ENCODE assay signal across 8 mouse cellular contexts in genomic region chr4:148164002-148164439, GRCm38 (mm10). TPM values are rescaled to one million over a fixed set of nuclear protein-coding genes. Genes with fewer than 3 reads are reported as not detected.
DNase-seq lines count a peak whose midpoint lies in the region; ATAC-seq and TF ChIP-seq lines count a peak whose summit lies in the region.

No protein-coding gene starts in this region.

- no peak for ATAC-seq in forebrain, embryonic 15.5 days (replicated peaks)
- ATAC-seq in liver, postnatal 0 days = peak; percentile 18; the same call in 1 of the 2 replicates
- ATAC-seq in neural tube, embryonic 13.5 days (ENCODE audit: low read depth) = no peak

- no peaks in the 10 kb centered on the region for H3K36me3 ChIP-seq in forebrain, embryonic 15.5 days
- H3K36me3 ChIP-seq in liver, postnatal 0 days (replicated peaks; ENCODE audit: insufficient read depth, low read length) = no peaks in the 10 kb centered on the region
- no peaks in the 10 kb centered on the region for H3K36me3 ChIP-seq in neural tube, embryonic 13.5 days

- H3K4me3 ChIP-seq in forebrain, embryonic 15.5 days = peak overlapping the region; percentile 32
- 0 out of 2 replicates have a peak overlapping the region, but pooled peaks have one; percentile 17 for H3K4me3 ChIP-seq in liver, postnatal 0 days (ENCODE audit: low read depth, low read length)
- H3K4me3 ChIP-seq in neural tube, embryonic 13.5 days = peak overlapping the region; percentile 30

- peaks cover 55% of the 10 kb centered on the region for H3K27me3 ChIP-seq in forebrain, embryonic 15.5 days
- H3K27me3 ChIP-seq in liver, postnatal 0 days (ENCODE audit: insufficient read depth, low read length) = peaks cover 76% of the 10 kb centered on the region
- H3K27me3 ChIP-seq in neural tube, embryonic 13.5 days = peaks cover 62% of the 10 kb centered on the region

- DNase-seq in CD4-positive, CD25-positive, alpha-beta regulatory T cell, adult 2 months (ENCODE audit: low read depth, low spot score) = peak; percentile 89
- peak; percentile 93 for DNase-seq in brain, embryonic 14.5 days (ENCODE audit: low read depth)
- peak; percentile 70 to 75 for DNase-seq in heart, postnatal 14 days
- peak; percentile 82 to 90 for DNase-seq in kidney, postnatal 4 days
- peak; percentile 77 for DNase-seq in liver, postnatal 0 days
- DNase-seq in testis, postnatal 10 days (ENCODE audit: low spot score) = peak; percentile 84

- H3K4me1 ChIP-seq in forebrain, embryonic 15.5 days = peaks cover 43% of the 10 kb centered on the region
- H3K4me1 ChIP-seq in liver, postnatal 0 days (ENCODE audit: insufficient read depth) = peaks cover 15% of the 10 kb centered on the region
- H3K4me1 ChIP-seq in neural tube, embryonic 13.5 days (replicated peaks) = peaks cover 44% of the 10 kb centered on the region

- H3K9me3 ChIP-seq in forebrain, embryonic 15.5 days = no peaks in the 10 kb centered on the region
- H3K9me3 ChIP-seq in liver, postnatal 0 days (ENCODE audit: low read length) = no peaks in the 10 kb centered on the region
- no peaks in the 10 kb centered on the region for H3K9me3 ChIP-seq in neural tube, embryonic 13.5 days

- TF ChIP-seq EP300 in liver, postnatal 0 days (IDR thresholded peaks at IDR 0.05; ENCODE audit: low read depth) = no peak

- H3K4me2 ChIP-seq in forebrain, embryonic 15.5 days (replicated peaks) = peak overlapping the region; percentile 57
- H3K4me2 ChIP-seq in liver, postnatal 0 days (ENCODE audit: low read depth, low read length) = peak overlapping the region; percentile 50
- peak overlapping the region; percentile 55 for H3K4me2 ChIP-seq in neural tube, embryonic 13.5 days

- intact Hi-C loops in heart, postnatal 14 days (cut with DNase I) = no loop called here

- peak overlapping the region; percentile 17 for H3K9ac ChIP-seq in forebrain, embryonic 15.5 days (replicated peaks)
- no peak overlapping the region for H3K9ac ChIP-seq in liver, postnatal 0 days (replicated peaks)
- peak overlapping the region; percentile 49; the same call in 1 of the 2 replicates for H3K9ac ChIP-seq in neural tube, embryonic 13.5 days

- no peak for TF ChIP-seq POLR2A in brain, embryonic 14.5 days (IDR thresholded peaks at IDR 0.05; ENCODE audit: borderline replicate concordance, extremely low read depth, insufficient read depth, insufficient read length, poor library complexity, severe bottlenecking)

- no peak overlapping the region for H3K27ac ChIP-seq in forebrain, embryonic 15.5 days (replicated peaks)
- no peak overlapping the region for H3K27ac ChIP-seq in liver, postnatal 0 days (ENCODE audit: low read depth)
- H3K27ac ChIP-seq in neural tube, embryonic 13.5 days (replicated peaks) = no peak overlapping the region

- peak; percentile 70 for TF ChIP-seq CTCF in brain, embryonic 14.5 days (IDR thresholded peaks at IDR 0.05; ENCODE audit: borderline replicate concordance, extremely low read depth, insufficient read depth, insufficient read length)
- TF ChIP-seq CTCF in liver, postnatal 0 days (IDR thresholded peaks at IDR 0.05; ENCODE audit: low read depth) = peak; percentile 83

- 0% methylated on average over 28 of the region's 29 CpGs for WGBS in forebrain, embryonic 15.5 days
- WGBS in liver, postnatal 0 days (ENCODE audit: insufficient replicate concordance) = 0% methylated on average over 28 of the region's 29 CpGs
- WGBS in neural tube, embryonic 13.5 days = under 1% methylated on average over 28 of the region's 29 CpGs

RNA-seq across cellular contexts. Expression of gene Fbxo2, which starts 3.6 kb away (rescaled TPM):
- 2.6 and 5.1 TPM in 2 replicates for polyA plus RNA-seq in brain, embryonic 14.5 days (2012; rRNA removed)
- 4.5 and 4.7 TPM in 2 replicates for polyA plus RNA-seq in forebrain, embryonic 15.5 days (2015; fragmentation: Nextera tagmentation; extraction: Ambion mirVana)
- total RNA-seq in heart, postnatal 14 days (2021) = not detected
- 0.19 TPM in 1 of 2 replicates, not detected in the other for polyA plus RNA-seq in liver, postnatal 0 days (2015; fragmentation: Nextera tagmentation; extraction: Ambion mirVana)
- polyA plus RNA-seq in neural tube, embryonic 13.5 days (2015; fragmentation: Nextera tagmentation; extraction: Ambion mirVana) = 6.1 and 6.9 TPM in 2 replicates

RNA-seq across cellular contexts. Expression of gene Fbxo44, which starts 3.7 kb away (rescaled TPM):
- 122 and 144 TPM in 2 replicates for polyA plus RNA-seq in brain, embryonic 14.5 days (2012; rRNA removed)
- 60.7 and 64.6 TPM in 2 replicates for polyA plus RNA-seq in forebrain, embryonic 15.5 days (2015; fragmentation: Nextera tagmentation; extraction: Ambion mirVana)
- total RNA-seq in heart, postnatal 14 days (2021) = 10 to 100 TPM in 1 of 2 experiments, 1 to 10 TPM in 1; 9.9 to 11.0 TPM
- 0.81 and 0.97 TPM in 2 replicates for polyA plus RNA-seq in liver, postnatal 0 days (2015; fragmentation: Nextera tagmentation; extraction: Ambion mirVana)
- polyA plus RNA-seq in neural tube, embryonic 13.5 days (2015; fragmentation: Nextera tagmentation; extraction: Ambion mirVana) = 81.4 and 87.6 TPM in 2 replicates

RNA-seq across cellular contexts. Expression of gene Fbxo6, which starts 12.1 kb away (rescaled TPM):
- 18.1 and 25.3 TPM in 2 replicates for polyA plus RNA-seq in brain, embryonic 14.5 days (2012; rRNA removed)
- polyA plus RNA-seq in forebrain, embryonic 15.5 days (2015; fragmentation: Nextera tagmentation; extraction: Ambion mirVana) = 15.6 and 18.0 TPM in 2 replicates
- 10 to 100 TPM; 28.3 to 30.6 TPM for total RNA-seq in heart, postnatal 14 days (2021)
- 30.1 and 32.0 TPM in 2 replicates for polyA plus RNA-seq in liver, postnatal 0 days (2015; fragmentation: Nextera tagmentation; extraction: Ambion mirVana)
- polyA plus RNA-seq in neural tube, embryonic 13.5 days (2015; fragmentation: Nextera tagmentation; extraction: Ambion mirVana) = 16.4 and 16.6 TPM in 2 replicates

RNA-seq across cellular contexts. Expression of gene Draxin, which starts 33.5 kb away (rescaled TPM):
- 54.9 and 73.0 TPM in 2 replicates for polyA plus RNA-seq in brain, embryonic 14.5 days (2012; rRNA removed)
- polyA plus RNA-seq in forebrain, embryonic 15.5 days (2015; fragmentation: Nextera tagmentation; extraction: Ambion mirVana) = 21.2 TPM in 2 replicates
- total RNA-seq in heart, postnatal 14 days (2021) = under 1 TPM; 0.05 to 0.07 TPM
- polyA plus RNA-seq in liver, postnatal 0 days (2015; fragmentation: Nextera tagmentation; extraction: Ambion mirVana) = 0.04 and 0.05 TPM in 2 replicates
- 14.0 and 14.3 TPM in 2 replicates for polyA plus RNA-seq in neural tube, embryonic 13.5 days (2015; fragmentation: Nextera tagmentation; extraction: Ambion mirVana)

RNA-seq across cellular contexts. Expression of gene Mad2l2, which starts 33.8 kb away (rescaled TPM):
- 111 and 132 TPM in 2 replicates for polyA plus RNA-seq in brain, embryonic 14.5 days (2012; rRNA removed)
- 123 and 127 TPM in 2 replicates for polyA plus RNA-seq in forebrain, embryonic 15.5 days (2015; fragmentation: Nextera tagmentation; extraction: Ambion mirVana)
- 10 to 100 TPM; 11.5 to 12.5 TPM for total RNA-seq in heart, postnatal 14 days (2021)
- 16.9 and 18.8 TPM in 2 replicates for polyA plus RNA-seq in liver, postnatal 0 days (2015; fragmentation: Nextera tagmentation; extraction: Ambion mirVana)
- polyA plus RNA-seq in neural tube, embryonic 13.5 days (2015; fragmentation: Nextera tagmentation; extraction: Ambion mirVana) = 98.7 and 116 TPM in 2 replicates

Comparison
In these comparisons a context has a peak if more than half of its experiments do, and no peak if none do; other contexts are left out.
1. RNA of gene Fbxo44, which starts 3.7 kb away (polyA plus RNA-seq): 122 to 144 TPM in brain, embryonic 14.5 days, 81.4 to 87.6 TPM in neural tube, embryonic 13.5 days and 60.7 to 64.6 TPM in forebrain, embryonic 15.5 days; 0.81 to 0.97 TPM in liver, postnatal 0 days; every median in the first group is over 10 times any median in the second.
2. Peak in every context shown above with its lines, with median percentiles within 50 percentile points of each other: DNase-seq, H3K4me2 ChIP-seq and H3K4me3 ChIP-seq.